Mouse (Mus musculus): Measurements from ENCODE around the gene Scamp2.

DNA sequence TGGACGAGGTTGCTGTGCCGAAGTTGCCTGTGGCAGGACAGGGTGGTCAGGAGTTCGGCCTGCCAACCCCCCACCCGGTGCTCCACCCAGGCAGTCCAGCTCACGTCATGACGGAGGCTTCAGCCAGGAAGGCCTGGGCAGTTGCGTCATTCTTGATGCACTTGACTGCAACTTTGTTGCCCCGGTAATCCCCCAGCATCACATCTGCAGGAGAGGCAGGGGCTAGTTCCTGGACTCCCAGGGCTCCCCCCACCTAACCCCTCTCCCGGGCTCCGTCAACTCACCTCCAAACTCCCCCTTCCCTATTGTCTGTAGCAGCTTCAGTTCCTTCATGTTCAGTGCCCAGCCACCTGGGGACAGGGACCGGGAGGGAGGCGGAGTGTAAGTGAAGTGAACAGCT is 68.0 kb downstream of the Scamp2 start:
- TF ChIP-seq POLR2A (IDR thresholded peaks at IDR 0.05; ENCODE audit: low read depth, low read length), result no peak
- no peak for TF ChIP-seq CTCF (IDR thresholded peaks at IDR 0.05; ENCODE audit: extremely low read depth, insufficient read depth, insufficient read length, insufficient replicate concordance)

All from spleen, adult 2 months (tissue).